Mouse (Mus musculus) liver, adult 2 months (tissue): ENCODE data around the gene Sipa1l2.

Source experiments
- CTCF ChIP-seq: fragments of 200-500 bp; IDR thresholded peaks from 2 replicates; pipeline ENCODE4 v1.5.1; 2011; ENCODE audit warnings: low read depth, low read length, control low read depth
- POLR2A ChIP-seq: fragments of 200-500 bp; IDR thresholded peaks from 2 replicates; pipeline ENCODE4 v1.6.1; 2011; ENCODE audit warnings: low read length, control low read depth; ENCODE audit not compliant: insufficient read depth; ENCODE audit errors: extremely low read depth

DNA sequence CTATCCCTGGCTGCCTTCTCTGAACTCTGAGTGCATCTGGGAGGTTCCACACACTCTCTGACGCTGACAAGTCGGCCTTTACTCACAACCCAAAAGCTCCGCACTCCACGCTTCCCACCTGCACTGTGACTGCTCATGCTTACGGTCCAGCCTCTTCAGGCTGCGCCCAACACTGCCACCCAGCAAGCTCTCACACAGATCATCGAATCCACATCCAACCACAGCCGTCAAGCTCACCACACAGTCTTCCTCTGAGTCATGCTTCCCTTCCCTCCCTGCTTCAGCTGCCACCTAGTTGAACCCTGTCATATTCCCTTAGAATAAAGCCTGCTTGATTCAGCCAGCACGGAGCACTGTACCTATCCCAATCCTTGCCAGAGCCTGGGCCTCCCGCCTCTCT is 71.1 kb downstream of the Sipa1l2 start:
- TF ChIP-seq CTCF (no peak), POLR2A (no peak)
